Mouse (Mus musculus) CH12.LX (cell line): ENCODE measurements around the gene Vil1. TPM values are rescaled to one million over a fixed set of nuclear protein-coding genes. Genes with fewer than 3 reads are reported as not detected.

Experiments
- DNase-seq: peaks from one replicate; pipeline ENCODE4 v3.0.0-alpha.2; 2013; ENCODE audit errors: extremely low read depth
- H3K27ac ChIP-seq: 2 replicates; pipeline ENCODE4 v1.5.1; 2012; ENCODE audit warnings: low read depth, mild to moderate bottlenecking, control low read depth, moderate library complexity; ENCODE audit not compliant: insufficient read depth
- H3K27me3 ChIP-seq: replicated peaks from 2 replicates; pipeline ENCODE3; 2012; ENCODE audit warnings: inconsistent platforms
- H3K36me3 ChIP-seq, 2 experiments: replicated peaks in 1 of 2; 2 replicates each; pipeline versions ENCODE3 to v1.6.1; 2012; ENCODE audit warnings: inconsistent platforms in 1 of 2, low read length in 1 of 2, mild to moderate bottlenecking in 1 of 2, mixed read lengths in 1 of 2, moderate library complexity in 1 of 2; ENCODE audit not compliant: control insufficient read depth in 1 of 2, insufficient read depth in 1 of 2
- H3K4me1 ChIP-seq, 2 experiments: 2 replicates each; pipeline ENCODE4 v1.6.1; 2012; ENCODE audit warnings: inconsistent platforms in 1 of 2, moderate library complexity in 1 of 2; ENCODE audit not compliant: insufficient read depth in 2 of 2, control insufficient read depth in 1 of 2
- H3K4me2 ChIP-seq: 2 replicates; pipeline ENCODE4 v1.6.1; 2012; ENCODE audit warnings: low read depth, mild to moderate bottlenecking, control low read depth; ENCODE audit not compliant: poor library complexity, insufficient read depth, severe bottlenecking
- H3K4me3 ChIP-seq, 3 experiments: fragments of 150-350 bp in 1 of 3; sonication (generic) in 1 of 3; replicated peaks in 1 of 3; 2 replicates each; pipeline versions ENCODE3 to v1.5.1; 2011 to 2012; ENCODE audit warnings: low read depth in 2 of 3, low read length in 2 of 3, mild to moderate bottlenecking in 2 of 3, moderate library complexity in 2 of 3, control low read depth in 1 of 3, improper control_type of control experiment in 1 of 3, inconsistent platforms in 1 of 3, mixed read lengths in 1 of 3; ENCODE audit not compliant: poor library complexity in 1 of 3
- H3K79me2 ChIP-seq: replicated peaks from 2 replicates; pipeline ENCODE4 v1.6.1; 2012; ENCODE audit warnings: mild to moderate bottlenecking, moderate library complexity; ENCODE audit not compliant: control insufficient read depth, poor library complexity, insufficient read depth, severe bottlenecking; ENCODE audit errors: extremely low read depth
- H3K9ac ChIP-seq: 2 replicates; pipeline ENCODE4 v1.6.1; 2012; ENCODE audit warnings: low read depth, mild to moderate bottlenecking, control low read depth, moderate library complexity; ENCODE audit not compliant: insufficient read depth
- H3K9me3 ChIP-seq: replicated peaks from 2 replicates; pipeline ENCODE3; 2012; ENCODE audit warnings: low read length, inconsistent platforms, mixed read lengths
- CHD1 ChIP-seq: IDR thresholded peaks from 2 replicates; pipeline ENCODE4 v1.6.1; 2012; ENCODE audit warnings: low read depth, low read length, improper control_type of control experiment, inconsistent platforms
- CHD2 ChIP-seq: IDR thresholded peaks from 2 replicates; pipeline ENCODE4 v1.6.1; 2011; ENCODE audit warnings: low read length, improper control_type of control experiment
- EP300 ChIP-seq: IDR thresholded peaks from 2 replicates; pipeline ENCODE4 v1.6.1; 2011; ENCODE audit warnings: low read length, improper control_type of control experiment
- ETS1 ChIP-seq: conservative IDR thresholded peaks from 2 replicates; pipeline ENCODE4 v1.6.1; 2012; ENCODE audit warnings: low read depth, mild to moderate bottlenecking, inconsistent platforms, low read length, improper control_type of control experiment, moderate library complexity
- GABPA ChIP-seq: IDR thresholded peaks from 2 replicates; pipeline ENCODE4 v1.6.1; 2012; ENCODE audit warnings: low read depth, low read length, improper control_type of control experiment, inconsistent platforms; ENCODE audit not compliant: insufficient replicate concordance
- JUND ChIP-seq: conservative IDR thresholded peaks from 2 replicates; pipeline ENCODE4 v1.6.1; 2011; ENCODE audit warnings: low read depth, low read length, improper control_type of control experiment
- MXI1 ChIP-seq: IDR thresholded peaks from 2 replicates; pipeline ENCODE4 v1.6.1; 2011; ENCODE audit warnings: mild to moderate bottlenecking, low read depth, low read length, improper control_type of control experiment
- MYC ChIP-seq: IDR thresholded peaks from 2 replicates; pipeline ENCODE4 v1.6.1; 2011; ENCODE audit warnings: low read depth, mild to moderate bottlenecking, improper control_type of control experiment, low read length
- NELFE ChIP-seq: IDR thresholded peaks from 2 replicates; pipeline ENCODE4 v1.6.1; 2011; ENCODE audit warnings: low read depth, low read length, improper control_type of control experiment
- POLR2A ChIP-seq: IDR thresholded peaks from 2 replicates; pipeline ENCODE4 v1.6.1; 2011; ENCODE audit warnings: low read depth, mild to moderate bottlenecking, improper control_type of control experiment, low read length
- POLR2AphosphoS2 ChIP-seq: IDR thresholded peaks from 2 replicates; pipeline ENCODE4 v1.6.1; 2011; ENCODE audit warnings: low read depth, low read length, improper control_type of control experiment
- RAD21 ChIP-seq: IDR thresholded peaks from 2 replicates; pipeline ENCODE4 v1.6.1; 2011; ENCODE audit warnings: low read depth, mild to moderate bottlenecking, low read length, improper control_type of control experiment, moderate library complexity
- TBP ChIP-seq: conservative IDR thresholded peaks from 2 replicates; pipeline ENCODE4 v1.6.1; 2011; ENCODE audit warnings: low read depth, low read length, improper control_type of control experiment
- UBTF ChIP-seq: IDR thresholded peaks from 2 replicates; pipeline ENCODE4 v1.6.1; 2012; ENCODE audit warnings: low read depth, mild to moderate bottlenecking, inconsistent platforms, low read length, improper control_type of control experiment, moderate library complexity
- ZC3H11A ChIP-seq: IDR thresholded peaks from 2 replicates; pipeline ENCODE4 v1.6.1; 2012; ENCODE audit warnings: low read depth, mild to moderate bottlenecking, inconsistent platforms, low read length, improper control_type of control experiment
- ZKSCAN1 ChIP-seq: IDR thresholded peaks from 2 replicates; pipeline ENCODE4 v1.6.1; 2012; ENCODE audit warnings: low read depth, inconsistent platforms, low read length, improper control_type of control experiment, borderline replicate concordance
- ZMIZ1 ChIP-seq: IDR thresholded peaks from 2 replicates; pipeline ENCODE4 v1.6.1; 2012; ENCODE audit warnings: low read depth, mild to moderate bottlenecking, inconsistent platforms, low read length, improper control_type of control experiment
- ZNF384 ChIP-seq: IDR thresholded peaks from 2 replicates; pipeline ENCODE4 v1.6.1; 2012; ENCODE audit warnings: low read depth, low read length, improper control_type of control experiment, inconsistent platforms
- dilution Hi-C: fragments of 300-500 bp; cut with MboI; formaldehyde crosslinking; loops from 2 replicates; pipeline ENCODE4 v1.14.3; 2020; ENCODE audit warnings: low sequenced_read_pairs; ENCODE audit not compliant: extremely low pct_unique_long_range_greater_than_20kb, extremely low pct_ligation_motif_present
- in situ Hi-C: fragments of 300-500 bp; cut with MboI; formaldehyde crosslinking; loops from 3 replicates; pipeline ENCODE4 v1.14.3; 2019; ENCODE audit warnings: low sequenced_read_pairs, low pct_ligation_motif_present, low pct_unique_long_range_greater_than_20kb, mixed read lengths
- polyA plus RNA-seq: library from polyadenylated mRNA; unstranded; fragments of >175 nt; gene quantifications from 2 replicates; pipeline ENCODE4 v1.2.1, GENCODE M21; 2012; ENCODE audit warnings: low read depth; ENCODE audit not compliant: insufficient read length
- total RNA-seq, 2 experiments: library from RNA; depleted of rRNA; stranded (reverse); fragments of 300-350 nt in 1 of 2; fragments of >200 nt in 1 of 2; gene quantifications; 2 replicates each; pipeline ENCODE4 v1.2.3; 2012 to 2014

Vil1 gene
- total and polyA plus RNA-seq, 3 experiments: 0.08 to 0.10 TPM; not detected in 1

DNA sequence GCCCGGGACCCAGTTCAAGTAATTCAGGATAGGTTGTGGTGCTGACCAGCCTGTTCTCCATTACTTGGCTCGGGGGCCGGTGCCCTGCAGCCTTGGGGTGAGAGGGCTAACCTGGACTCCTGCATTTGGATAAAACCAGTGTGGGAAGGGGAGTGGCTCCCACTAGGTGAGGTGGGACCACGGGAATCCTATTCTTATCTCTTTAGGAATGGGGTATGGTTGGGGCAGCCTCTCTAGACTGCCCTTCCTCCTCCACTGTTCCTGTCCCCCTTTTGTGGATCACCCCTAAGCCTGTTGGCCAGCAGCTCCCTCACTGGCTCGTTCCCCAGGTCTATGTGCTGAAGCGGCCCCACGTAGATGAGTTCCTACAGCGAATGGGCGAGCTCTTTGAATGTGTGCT, 14.9 kb upstream of the Vil1 start:
- dilution Hi-C loops: no loop called here
- H3K4me3 ChIP-seq: no peak overlapping the region
- no peak overlapping the region for H3K9ac ChIP-seq
- no peak overlapping the region for H3K27ac ChIP-seq
- peaks cover 4 to 51% of the 10 kb centered on the region in 2 experiments; a peak in 3 of 4 replicates for H3K4me1 ChIP-seq
- no peak for DNase-seq
- no peak overlapping the region for H3K4me2 ChIP-seq
- TF ChIP-seq ZMIZ1 (no peak), CHD1 (no peak), GABPA (no peak), POLR2A (no peak), ETS1 (no peak), NELFE (no peak), ZNF384 (no peak)
- no peaks in the 10 kb centered on the region for H3K27me3 ChIP-seq
- peaks cover 21% of the 10 kb centered on the region for H3K79me2 ChIP-seq
- H3K36me3 ChIP-seq: peaks cover 19 to 22% of the 10 kb centered on the region in 2 experiments
- in situ Hi-C loops: loop anchor here (5.0 to 10.0 kb wide), 2 partner anchors 50 to 82 kb away; no protein-coding TSS in a partner anchor
- no peaks in the 10 kb centered on the region for H3K9me3 ChIP-seq

- Histone ChIP-seq H3K4me1 (peaks cover 2 to 46% of the 10 kb centered on the region in 2 experiments; a peak in 3 of 4 replicates), H3K9me3 (no peaks in the 10 kb centered on the region), H3K9ac (no peak overlapping the region), H3K4me3 (no peak overlapping the region), H3K36me3 (peaks cover 19 to 22% of the 10 kb centered on the region in 2 experiments), H3K27ac (no peak overlapping the region), H3K27me3 (no peaks in the 10 kb centered on the region), H3K79me2 (peaks cover 21% of the 10 kb centered on the region), H3K4me2 (no peak overlapping the region)
- DNase-seq: no peak
- in situ Hi-C loops (loop anchor here (5.0 to 10.0 kb wide), 2 partner anchors 50 to 83 kb away; no protein-coding TSS in a partner anchor), dilution Hi-C loops (no loop called here)
- TF ChIP-seq TBP (no peak), NELFE (no peak), MXI1 (no peak), ZC3H11A (no peak), JUND (no peak), POLR2AphosphoS2 (no peak), ZKSCAN1 (no peak), RAD21 (no peak), UBTF (no peak), EP300 (no peak), MYC (no peak), CHD1 (no peak), GABPA (no peak), CHD2 (no peak)
Observed at GRCm38 (mm10) chr1:74394858-74395257, 14.3 kb upstream of the Vil1 start.
